Mouse (Mus musculus): ENCODE measurements around the gene Agap3.

- no peak for TF ChIP-seq CTCF (IDR thresholded peaks at IDR 0.05; ENCODE audit: extremely low read depth, insufficient read length, insufficient replicate concordance, low read depth, low read length)
- TF ChIP-seq POLR2A (IDR thresholded peaks at IDR 0.05; ENCODE audit: low read depth, low read length): no peak
Measured at GRCm38 (mm10) chr5:24409466-24409865, 42.5 kb upstream of the Agap3 start.

Measured in small intestine, adult 2 months (tissue).